Mouse (Mus musculus): Measurements from ENCODE around the gene Piezo1. TPM values are rescaled to one million over a fixed set of nuclear protein-coding genes. Genes with fewer than 3 reads are reported as not detected.

Gene Piezo1
- polyA plus RNA-seq, 1 experiment from 2014 or later = 15.5 TPM

- Histone ChIP-seq H3K9ac (ENCODE audit: low read depth, low read length) (no peak overlapping the region), H3K36me3 (ENCODE audit: control insufficient read depth, insufficient read depth) (peaks cover 3% of the 10 kb centered on the region), H3K27me3 (ENCODE audit: control insufficient read depth, insufficient read depth, low read depth, low read length) (no peaks in the 10 kb centered on the region), H3K27ac (ENCODE audit: low read length) (peak overlapping the region; percentile 70), H3K4me1 (ENCODE audit: control insufficient read depth, low read depth, low read length) (peaks cover 28% of the 10 kb centered on the region), H3K4me3 (ENCODE audit: low read depth, low read length) (no peak overlapping the region), H3K9me3 (replicated peaks; ENCODE audit: control insufficient read depth, low read length) (no peaks in the 10 kb centered on the region), H3K4me2 (ENCODE audit: low read depth, low read length) (no peak overlapping the region)
- WGBS (ENCODE audit: insufficient replicate concordance) = 35% methylated on average over 8 of the region's 8 CpGs
- no peak for ATAC-seq (ENCODE audit: low read depth)
Observed at GRCm38 (mm10) chr8:122473911-122474421, 77.2 kb downstream of the Piezo1 start.

- ATAC-seq (ENCODE audit: low read depth) = no peak
- Histone ChIP-seq H3K9me3 (replicated peaks; ENCODE audit: control insufficient read depth, low read length) (no peaks in the 10 kb centered on the region), H3K4me3 (ENCODE audit: low read depth, low read length) (no peak overlapping the region), H3K36me3 (ENCODE audit: control insufficient read depth, insufficient read depth) (no peaks in the 10 kb centered on the region), H3K27ac (ENCODE audit: low read length) (no peak overlapping the region), H3K4me2 (ENCODE audit: low read depth, low read length) (no peak overlapping the region), H3K27me3 (ENCODE audit: control insufficient read depth, insufficient read depth, low read depth, low read length) (no peaks in the 10 kb centered on the region), H3K4me1 (ENCODE audit: control insufficient read depth, low read depth, low read length) (peaks cover 20% of the 10 kb centered on the region), H3K9ac (ENCODE audit: low read depth, low read length) (no peak overlapping the region)
- WGBS (ENCODE audit: insufficient replicate concordance) = 64% methylated on average over 5 of the region's 5 CpGs
Observed at GRCm38 (mm10) chr8:122470691-122471090, 80.4 kb downstream of the Piezo1 start.

- Histone ChIP-seq H3K4me2 (ENCODE audit: low read depth, low read length) (no peak overlapping the region), H3K27me3 (ENCODE audit: control insufficient read depth, insufficient read depth, low read depth, low read length) (no peaks in the 10 kb centered on the region), H3K9ac (ENCODE audit: low read depth, low read length) (no peak overlapping the region), H3K27ac (ENCODE audit: low read length) (no peak overlapping the region), H3K9me3 (replicated peaks; ENCODE audit: control insufficient read depth, low read length) (no peaks in the 10 kb centered on the region), H3K4me3 (ENCODE audit: low read depth, low read length) (no peak overlapping the region), H3K36me3 (ENCODE audit: control insufficient read depth, insufficient read depth) (no peaks in the 10 kb centered on the region), H3K4me1 (ENCODE audit: control insufficient read depth, low read depth, low read length) (peaks cover 19% of the 10 kb centered on the region)
- 76% methylated on average over 10 of the region's 10 CpGs for WGBS (ENCODE audit: insufficient replicate concordance)
- ATAC-seq (ENCODE audit: low read depth) = no peak
Observed at GRCm38 (mm10) chr8:122469965-122470364, 81.2 kb downstream of the Piezo1 start.

- no peak overlapping the region for H3K4me2 ChIP-seq (ENCODE audit: low read depth, low read length)
- no peaks in the 10 kb centered on the region for H3K9me3 ChIP-seq (replicated peaks; ENCODE audit: control insufficient read depth, low read length)
- H3K4me3 ChIP-seq (ENCODE audit: low read depth, low read length) = no peak overlapping the region
- WGBS (ENCODE audit: insufficient replicate concordance) = 61% methylated on average over 6 of the region's 6 CpGs
- peaks cover 18% of the 10 kb centered on the region for H3K4me1 ChIP-seq (ENCODE audit: control insufficient read depth, low read depth, low read length)
- no peak for ATAC-seq (ENCODE audit: low read depth)
- no peaks in the 10 kb centered on the region for H3K27me3 ChIP-seq (ENCODE audit: control insufficient read depth, insufficient read depth, low read depth, low read length)
- H3K36me3 ChIP-seq (ENCODE audit: control insufficient read depth, insufficient read depth) = no peaks in the 10 kb centered on the region
- no peak overlapping the region for H3K27ac ChIP-seq (ENCODE audit: low read length)
- H3K9ac ChIP-seq (ENCODE audit: low read depth, low read length) = no peak overlapping the region
Observed at GRCm38 (mm10) chr8:122469407-122469806, 81.7 kb downstream of the Piezo1 start.

GRCm38 (mm10) chr8:122467816-122468215 lies 83.3 kb downstream of the Piezo1 start:
- no peaks in the 10 kb centered on the region for H3K9me3 ChIP-seq (replicated peaks; ENCODE audit: control insufficient read depth, low read length)
- H3K4me3 ChIP-seq (ENCODE audit: low read depth, low read length) = no peak overlapping the region
- no peak overlapping the region for H3K9ac ChIP-seq (ENCODE audit: low read depth, low read length)
- no peak for ATAC-seq (ENCODE audit: low read depth)
- H3K4me1 ChIP-seq (ENCODE audit: control insufficient read depth, low read depth, low read length) = peaks cover 25% of the 10 kb centered on the region
- WGBS (ENCODE audit: insufficient replicate concordance) = 77% methylated on average over 13 of the region's 13 CpGs
- H3K27ac ChIP-seq (ENCODE audit: low read length) = no peak overlapping the region
- no peaks in the 10 kb centered on the region for H3K36me3 ChIP-seq (ENCODE audit: control insufficient read depth, insufficient read depth)
- H3K27me3 ChIP-seq (ENCODE audit: control insufficient read depth, insufficient read depth, low read depth, low read length) = no peaks in the 10 kb centered on the region
- H3K4me2 ChIP-seq (ENCODE audit: low read depth, low read length) = no peak overlapping the region

GRCm38 (mm10) chr8:122464985-122465384 lies 86.1 kb downstream of the Piezo1 start:
- Histone ChIP-seq H3K27ac (ENCODE audit: low read length) (no peak overlapping the region), H3K9me3 (replicated peaks; ENCODE audit: control insufficient read depth, low read length) (no peaks in the 10 kb centered on the region), H3K4me1 (ENCODE audit: control insufficient read depth, low read depth, low read length) (peaks cover 38% of the 10 kb centered on the region), H3K4me3 (ENCODE audit: low read depth, low read length) (no peak overlapping the region), H3K36me3 (ENCODE audit: control insufficient read depth, insufficient read depth) (no peaks in the 10 kb centered on the region), H3K9ac (ENCODE audit: low read depth, low read length) (no peak overlapping the region), H3K27me3 (ENCODE audit: control insufficient read depth, insufficient read depth, low read depth, low read length) (peaks cover 21% of the 10 kb centered on the region), H3K4me2 (ENCODE audit: low read depth, low read length) (no peak overlapping the region)
- 16% methylated on average over 7 of the region's 7 CpGs for WGBS (ENCODE audit: insufficient replicate concordance)
- ATAC-seq (ENCODE audit: low read depth) = no peak

- H3K4me2 ChIP-seq (ENCODE audit: low read depth, low read length) = no peak overlapping the region
- H3K27me3 ChIP-seq (ENCODE audit: control insufficient read depth, insufficient read depth, low read depth, low read length) = peaks cover 31% of the 10 kb centered on the region
- 16% methylated on average over 12 of the region's 12 CpGs for WGBS (ENCODE audit: insufficient replicate concordance)
- ATAC-seq (ENCODE audit: low read depth) = peak; percentile 31
- H3K4me3 ChIP-seq (ENCODE audit: low read depth, low read length) = no peak overlapping the region
- H3K27ac ChIP-seq (ENCODE audit: low read length) = 0 out of 2 replicates have a peak overlapping the region, but pooled peaks have one; percentile 15
- peaks cover 36% of the 10 kb centered on the region for H3K4me1 ChIP-seq (ENCODE audit: control insufficient read depth, low read depth, low read length)
- no peaks in the 10 kb centered on the region for H3K36me3 ChIP-seq (ENCODE audit: control insufficient read depth, insufficient read depth)
- no peaks in the 10 kb centered on the region for H3K9me3 ChIP-seq (replicated peaks; ENCODE audit: control insufficient read depth, low read length)
- H3K9ac ChIP-seq (ENCODE audit: low read depth, low read length) = no peak overlapping the region
Observed at GRCm38 (mm10) chr8:122463651-122464640, 87.2 kb downstream of the Piezo1 start.

- H3K27me3 ChIP-seq (ENCODE audit: control insufficient read depth, insufficient read depth, low read depth, low read length) = peaks cover 34% of the 10 kb centered on the region
- peaks cover 36% of the 10 kb centered on the region for H3K4me1 ChIP-seq (ENCODE audit: control insufficient read depth, low read depth, low read length)
- 67% methylated on average over 8 of the region's 8 CpGs for WGBS (ENCODE audit: insufficient replicate concordance)
- no peak overlapping the region for H3K9ac ChIP-seq (ENCODE audit: low read depth, low read length)
- no peaks in the 10 kb centered on the region for H3K9me3 ChIP-seq (replicated peaks; ENCODE audit: control insufficient read depth, low read length)
- H3K36me3 ChIP-seq (ENCODE audit: control insufficient read depth, insufficient read depth) = no peaks in the 10 kb centered on the region
- H3K4me3 ChIP-seq (ENCODE audit: low read depth, low read length) = no peak overlapping the region
- no peak overlapping the region for H3K27ac ChIP-seq (ENCODE audit: low read length)
- H3K4me2 ChIP-seq (ENCODE audit: low read depth, low read length) = no peak overlapping the region
- no peak for ATAC-seq (ENCODE audit: low read depth)
Observed at GRCm38 (mm10) chr8:122462510-122462909, 88.6 kb downstream of the Piezo1 start.

All from liver, embryonic 16.5 days (tissue).